Mouse (Mus musculus) forebrain, postnatal 0 days (tissue): Measurements from ENCODE around the gene Ndufa8. TPM values are rescaled to one million over a fixed set of nuclear protein-coding genes. Genes with fewer than 3 reads are reported as not detected.
A peak's percentile ranks its signal among the peaks of the same experiment; 100 is the strongest.

Experiments
- ATAC-seq: fragments of 200-750 bp; cut with Nextera tagmentation; 2 replicates; pipeline ENCODE4 v1.8.0; 2017; ENCODE audit warnings: mild to moderate bottlenecking, moderate library complexity
- DNase-seq: peaks from one replicate; pipeline ENCODE4 v3.0.0-alpha.2; 2015
- H3K27ac ChIP-seq: fragments of 300-500 bp; sonication (generic); 2 replicates; pipeline ENCODE4 v1.5.1; 2014; ENCODE audit warnings: low read depth, mild to moderate bottlenecking, antibody characterized with exemption, low read length, moderate library complexity, mixed read lengths
- H3K27me3 ChIP-seq: fragments of 300-500 bp; sonication (generic); 2 replicates; pipeline ENCODE4 v1.6.1; 2014; ENCODE audit warnings: mild to moderate bottlenecking, low read length, mixed read lengths; ENCODE audit not compliant: insufficient read depth
- H3K36me3 ChIP-seq: fragments of 300-500 bp; sonication (generic); 2 replicates; pipeline ENCODE4 v1.6.1; 2014; ENCODE audit warnings: mild to moderate bottlenecking, moderate library complexity; ENCODE audit not compliant: insufficient read depth
- H3K4me1 ChIP-seq: fragments of 300-500 bp; sonication (generic); 2 replicates; pipeline ENCODE4 v1.6.1; 2014; ENCODE audit warnings: antibody characterized with exemption; ENCODE audit not compliant: insufficient read depth
- H3K4me2 ChIP-seq: fragments of 300-500 bp; sonication (generic); 2 replicates; pipeline ENCODE4 v1.6.1; 2014; ENCODE audit warnings: low read depth, mild to moderate bottlenecking, moderate library complexity
- H3K4me3 ChIP-seq: fragments of 300-500 bp; sonication (generic); 2 replicates; pipeline ENCODE4 v1.5.1; 2014; ENCODE audit warnings: low read depth, low read length, mixed read lengths
- H3K9ac ChIP-seq: fragments of 300-500 bp; sonication (generic); 2 replicates; pipeline ENCODE4 v1.6.1; 2014; ENCODE audit warnings: mild to moderate bottlenecking
- H3K9me3 ChIP-seq: fragments of 300-500 bp; sonication (generic); 2 replicates; pipeline ENCODE4 v1.6.1; 2016; ENCODE audit warnings: low read length
- CTCF ChIP-seq: sonication (generic); IDR thresholded peaks from 2 replicates; pipeline ENCODE4 v1.5.1; 2016; ENCODE audit warnings: antibody characterized with exemption, control low read depth, low read depth
- WGBS: fragments of 180-500 bp; shearing (Covaris S2); extraction: QIAGEN DNeasy Blood & Tissue Kit; methylation state at CpG from one replicate; pipeline ENCODE4 v1.1.7; 2014; 5-methylcytosine and 5-hydroxymethylcytosine counted together
- polyA plus RNA-seq: library from polyadenylated mRNA; unstranded; fragments of >200 nt; fragmentation: Nextera tagmentation; extraction: Ambion mirVana; gene quantifications from 2 replicates; pipeline ENCODE4 v1.2.1, GENCODE M21; 2015
- total RNA-seq: library from RNA; depleted of rRNA; stranded (reverse); fragments of >200 nt; gene quantifications from 2 replicates; pipeline ENCODE4 v1.2.3, GENCODE M21; 2014; rRNA removed

Gene Ndufa8
- total RNA-seq (74.0 and 111 TPM in 2 replicates), polyA plus RNA-seq (333 and 372 TPM in 2 replicates)

- Histone ChIP-seq H3K9ac (peak within 1 kb of the TSS; percentile 91), H3K27ac (peak within 1 kb of the TSS; percentile 67), H3K4me1 (0 out of 2 replicates have a peak, but pooled peaks cover 5% of the 10 kb centered on the region), H3K4me2 (peak within 1 kb of the TSS; percentile 74), H3K4me3 (peak within 1 kb of the TSS; percentile 92), H3K36me3 (peaks cover 8% of the 10 kb centered on the region; the same call in 1 of the 2 replicates), H3K9me3 (no peaks in the 10 kb centered on the region), H3K27me3 (no peaks in the 10 kb centered on the region)
- peak; percentile 97 for DNase-seq
- 2% methylated on average over 44 of the region's 44 CpGs for WGBS
- ATAC-seq: peak; percentile 98
- TF ChIP-seq CTCF: no peak
Measured at GRCm38 (mm10) chr2:36048748-36049566, at the start of gene Ndufa8, which contains the start of gene Morn5. Gene Ndufa8, minus strand, starts transcription at chr2:36049406. Gene Morn5, plus strand, starts transcription at chr2:36049458.

GRCm38 (mm10) chr2:36098021-36098420 lies 48.8 kb upstream of the Ndufa8 start:
- no peaks in the 10 kb centered on the region for H3K4me1 ChIP-seq
- H3K9me3 ChIP-seq: no peaks in the 10 kb centered on the region
- peaks cover 90% of the 10 kb centered on the region for H3K27me3 ChIP-seq
- no peak overlapping the region for H3K27ac ChIP-seq
- no peak overlapping the region for H3K9ac ChIP-seq
- ATAC-seq: no peak
- TF ChIP-seq CTCF: no peak
- H3K36me3 ChIP-seq: no peaks in the 10 kb centered on the region
- DNase-seq: no peak
- peak overlapping the region; percentile 55 for H3K4me2 ChIP-seq
- 7% methylated on average over 5 of the region's 5 CpGs for WGBS
- H3K4me3 ChIP-seq: no peak overlapping the region

- ATAC-seq: no peak
- Histone ChIP-seq H3K9ac (no peak overlapping the region), H3K4me3 (peak overlapping the region; percentile 0; the same call in 1 of the 2 replicates), H3K27me3 (peaks cover 92% of the 10 kb centered on the region), H3K9me3 (no peaks in the 10 kb centered on the region), H3K36me3 (no peaks in the 10 kb centered on the region), H3K4me1 (no peaks in the 10 kb centered on the region), H3K27ac (no peak overlapping the region), H3K4me2 (peak overlapping the region; percentile 36; the same call in 1 of the 2 replicates)
- TF ChIP-seq CTCF: no peak
- DNase-seq: peak; percentile 64
- WGBS: 3% methylated on average over 18 of the region's 18 CpGs
Measured at GRCm38 (mm10) chr2:36097129-36097815, 48.1 kb upstream of the Ndufa8 start.

GRCm38 (mm10) chr2:36093914-36094475 lies 44.8 kb upstream of the Ndufa8 start:
- Histone ChIP-seq H3K4me3 (peak overlapping the region; percentile 11; the same call in 1 of the 2 replicates), H3K9me3 (no peaks in the 10 kb centered on the region), H3K4me2 (peak overlapping the region; percentile 30), H3K36me3 (no peaks in the 10 kb centered on the region), H3K27me3 (peaks cover 88% of the 10 kb centered on the region), H3K9ac (peak overlapping the region; percentile 35; the same call in 1 of the 2 replicates), H3K27ac (peak overlapping the region; percentile 36; the same call in 1 of the 2 replicates), H3K4me1 (peaks cover 5% of the 10 kb centered on the region; the same call in 1 of the 2 replicates)
- 3% methylated on average over 31 of the region's 31 CpGs for WGBS
- no peak for DNase-seq
- no peak for TF ChIP-seq CTCF
- ATAC-seq: no peak

GRCm38 (mm10) chr2:36093301-36093700 lies 44.1 kb upstream of the Ndufa8 start:
- Histone ChIP-seq H3K4me1 (peaks cover 5% of the 10 kb centered on the region; the same call in 1 of the 2 replicates), H3K4me2 (no peak overlapping the region), H3K27me3 (peaks cover 81% of the 10 kb centered on the region), H3K27ac (peak overlapping the region; percentile 36; the same call in 1 of the 2 replicates), H3K9ac (no peak overlapping the region), H3K9me3 (no peaks in the 10 kb centered on the region), H3K36me3 (no peaks in the 10 kb centered on the region), H3K4me3 (no peak overlapping the region)
- no peak for TF ChIP-seq CTCF
- no peak for DNase-seq
- WGBS: 16% methylated on average over 7 of the region's 7 CpGs
- no peak for ATAC-seq

- Histone ChIP-seq H3K27ac (no peak overlapping the region), H3K4me3 (no peak overlapping the region), H3K36me3 (no peaks in the 10 kb centered on the region), H3K4me1 (peaks cover 5% of the 10 kb centered on the region; the same call in 1 of the 2 replicates), H3K27me3 (peaks cover 76% of the 10 kb centered on the region), H3K9me3 (no peaks in the 10 kb centered on the region), H3K4me2 (no peak overlapping the region), H3K9ac (no peak overlapping the region)
- no peak for DNase-seq
- 4% methylated on average over 4 of the region's 4 CpGs for WGBS
- no peak for TF ChIP-seq CTCF
- ATAC-seq: no peak
Measured at GRCm38 (mm10) chr2:36092748-36093147, 43.5 kb upstream of the Ndufa8 start.
